Mouse (Mus musculus): ENCODE measurements around the gene Cpt2.

DNA sequence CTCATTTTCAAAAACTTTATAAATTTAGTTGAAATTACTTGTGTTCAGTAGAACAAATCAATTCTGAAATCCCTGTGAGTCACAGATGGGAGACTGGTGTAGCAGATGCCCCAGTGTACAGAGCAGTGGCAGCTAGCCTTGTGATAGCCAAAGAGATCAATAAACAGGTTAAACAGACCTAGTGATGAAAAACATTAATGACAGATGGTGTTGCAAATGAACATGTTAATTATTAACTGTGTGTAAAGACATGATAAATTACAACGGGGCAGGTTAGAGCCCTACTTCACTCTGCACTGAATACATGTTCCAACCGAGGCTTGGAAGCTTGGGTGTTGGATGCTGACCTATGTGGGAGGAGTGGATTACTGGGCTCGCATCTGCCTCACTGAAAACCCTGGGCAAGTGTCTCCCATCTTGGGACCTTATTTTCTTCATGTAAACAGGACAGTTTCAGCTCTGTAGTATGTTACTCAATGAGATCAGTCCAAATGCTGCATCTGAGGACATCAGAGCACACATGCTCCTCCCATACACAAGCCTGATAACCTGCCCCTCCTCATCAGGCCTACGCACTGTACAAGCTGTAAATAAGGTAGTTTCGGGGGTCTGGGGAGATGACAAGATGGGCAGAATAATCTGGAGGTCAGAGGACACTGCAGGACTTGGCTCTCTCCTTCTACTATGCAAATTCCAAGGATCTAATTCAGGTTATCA lies 24.0 kb downstream of the Cpt2 start:
- no peak for TF ChIP-seq POLR2A (IDR thresholded peaks at IDR 0.05; ENCODE audit: insufficient read depth, low read depth, low read length)
- TF ChIP-seq CTCF (IDR thresholded peaks at IDR 0.05; ENCODE audit: insufficient read depth, low read depth, low read length) = no peak

Data from olfactory bulb, adult 2 months (tissue).